Mouse (Mus musculus): ENCODE data around the gene Pde6c. TPM values are rescaled to one million over a fixed set of nuclear protein-coding genes. Genes with fewer than 3 reads are reported as not detected.

The Pde6c gene
- polyA plus RNA-seq, 1 experiment from 2014 or later = 0.34 TPM

GRCm38 (mm10) chr19:38224685-38225060, 92.1 kb downstream of the Pde6c start:
- H3K36me3 ChIP-seq (ENCODE audit: control insufficient read depth, insufficient read depth, low read length) = no peaks in the 10 kb centered on the region
- H3K27me3 ChIP-seq (replicated peaks; ENCODE audit: control insufficient read depth, insufficient read depth, low read length) = no peaks in the 10 kb centered on the region
- peak overlapping the region; percentile 96 for H3K27ac ChIP-seq (ENCODE audit: low read depth, low read length)
- 4% methylated on average over 9 of the region's 9 CpGs for WGBS
- H3K4me1 ChIP-seq (ENCODE audit: control insufficient read depth, insufficient read depth, low read depth, low read length) = peaks cover 10% of the 10 kb centered on the region
- peak overlapping the region; percentile 73 for H3K4me3 ChIP-seq (ENCODE audit: low read length)
- peak overlapping the region; percentile 79 for H3K9ac ChIP-seq (ENCODE audit: low read depth, low read length)
- ATAC-seq = peak; percentile 54
- peak overlapping the region; percentile 79 for H3K4me2 ChIP-seq (ENCODE audit: low read length)
- H3K9me3 ChIP-seq (ENCODE audit: control insufficient read depth, low read length) = 0 out of 2 replicates have a peak, but pooled peaks cover 3% of the 10 kb centered on the region

DNA sequence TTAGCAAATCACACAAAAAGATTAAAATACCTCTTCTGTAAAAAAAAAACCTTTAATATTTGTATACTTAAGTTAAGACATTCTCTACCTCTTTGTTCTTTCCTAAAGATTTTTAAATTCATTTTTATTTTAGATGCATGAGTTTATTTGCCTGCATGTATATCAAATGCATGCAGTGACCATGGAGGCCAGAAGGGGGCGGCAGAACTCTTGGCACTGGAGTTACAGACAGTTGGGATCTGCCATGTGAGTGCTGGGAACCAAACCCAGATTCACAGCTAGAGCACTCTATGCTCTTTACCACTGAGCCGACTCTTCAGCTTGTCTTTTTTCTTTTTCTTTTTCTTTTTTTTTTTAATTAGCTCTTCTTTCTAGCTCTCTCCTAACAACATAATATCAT, 96.1 kb downstream of the Pde6c start:
- Histone ChIP-seq H3K4me1 (ENCODE audit: control insufficient read depth, insufficient read depth, low read depth, low read length) (peaks cover 2% of the 10 kb centered on the region), H3K27me3 (replicated peaks; ENCODE audit: control insufficient read depth, insufficient read depth, low read length) (no peaks in the 10 kb centered on the region), H3K4me2 (ENCODE audit: low read length) (no peak overlapping the region), H3K9ac (ENCODE audit: low read depth, low read length) (no peak overlapping the region), H3K36me3 (ENCODE audit: control insufficient read depth, insufficient read depth, low read length) (no peaks in the 10 kb centered on the region), H3K4me3 (ENCODE audit: low read length) (no peak overlapping the region), H3K9me3 (ENCODE audit: control insufficient read depth, low read length) (0 out of 2 replicates have a peak, but pooled peaks cover 3% of the 10 kb centered on the region), H3K27ac (ENCODE audit: low read depth, low read length) (no peak overlapping the region)
- 55% methylated on average over 2 of the region's 2 CpGs for WGBS
- ATAC-seq = no peak

- no peak for ATAC-seq
- 42% methylated on average over 8 of the region's 8 CpGs for WGBS
Observed at GRCm38 (mm10) chr19:38232087-38232486, 99.5 kb downstream of the Pde6c start.

GRCm38 (mm10) chr19:38232516-38232915, 99.9 kb downstream of the Pde6c start:
- 0 out of 2 replicates have a peak, but pooled peaks cover 3% of the 10 kb centered on the region for H3K9me3 ChIP-seq (ENCODE audit: control insufficient read depth, low read length)
- 12% methylated on average over 4 of the region's 4 CpGs for WGBS

More at GRCm38 (mm10) chr19:38232087-38232486, 99.5 kb downstream of the Pde6c start:
- Histone ChIP-seq H3K9ac (ENCODE audit: low read depth, low read length) (no peak overlapping the region), H3K9me3 (ENCODE audit: control insufficient read depth, low read length) (0 out of 2 replicates have a peak, but pooled peaks cover 3% of the 10 kb centered on the region), H3K27ac (ENCODE audit: low read depth, low read length) (no peak overlapping the region), H3K4me1 (ENCODE audit: control insufficient read depth, insufficient read depth, low read depth, low read length) (no peaks in the 10 kb centered on the region), H3K27me3 (replicated peaks; ENCODE audit: control insufficient read depth, insufficient read depth, low read length) (no peaks in the 10 kb centered on the region), H3K4me2 (ENCODE audit: low read length) (no peak overlapping the region), H3K4me3 (ENCODE audit: low read length) (no peak overlapping the region), H3K36me3 (ENCODE audit: control insufficient read depth, insufficient read depth, low read length) (no peaks in the 10 kb centered on the region)

More at GRCm38 (mm10) chr19:38232516-38232915, 99.9 kb downstream of the Pde6c start:
- no peaks in the 10 kb centered on the region for H3K4me1 ChIP-seq (ENCODE audit: control insufficient read depth, insufficient read depth, low read depth, low read length)
- no peak overlapping the region for H3K4me3 ChIP-seq (ENCODE audit: low read length)
- H3K27me3 ChIP-seq (replicated peaks; ENCODE audit: control insufficient read depth, insufficient read depth, low read length) = no peaks in the 10 kb centered on the region
- H3K9ac ChIP-seq (ENCODE audit: low read depth, low read length) = no peak overlapping the region
- H3K4me2 ChIP-seq (ENCODE audit: low read length) = no peak overlapping the region
- H3K27ac ChIP-seq (ENCODE audit: low read depth, low read length) = no peak overlapping the region
- H3K36me3 ChIP-seq (ENCODE audit: control insufficient read depth, insufficient read depth, low read length) = no peaks in the 10 kb centered on the region
- ATAC-seq = no peak

Other genes starting within 250 kb of the Pde6c start
- gene Myof, start 89.2 kb upstream of the Pde6c start, polyA plus RNA-seq (2015; fragmentation: Nextera tagmentation; extraction: Ambion mirVana) = 1.6 and 2.8 TPM in 2 replicates
- 5.4 and 6.5 TPM in 2 replicates for gene Cep55, start 77.8 kb upstream of the Pde6c start, polyA plus RNA-seq (2015; fragmentation: Nextera tagmentation; extraction: Ambion mirVana)
- gene Ffar4, start 35.7 kb upstream of the Pde6c start, polyA plus RNA-seq (2015; fragmentation: Nextera tagmentation; extraction: Ambion mirVana) = 0.46 and 0.51 TPM in 2 replicates
- 8.4 and 10.4 TPM in 2 replicates for gene Rbp4, start 7.5 kb upstream of the Pde6c start, polyA plus RNA-seq (2015; fragmentation: Nextera tagmentation; extraction: Ambion mirVana)
- gene Fra10ac1, start 91.4 kb downstream of the Pde6c start, polyA plus RNA-seq (2015; fragmentation: Nextera tagmentation; extraction: Ambion mirVana) = 36.7 and 37.7 TPM in 2 replicates
- gene Lgi1, start 131.8 kb downstream of the Pde6c start, polyA plus RNA-seq (2015; fragmentation: Nextera tagmentation; extraction: Ambion mirVana) = 22.5 and 23.1 TPM in 2 replicates

All from hindbrain, embryonic 16.5 days (tissue).